Mouse (Mus musculus): ENCODE results near the gene Gm7137.
"Not testable (repeated sequence)": the region's sequence is repeated elsewhere in the genome, so short reads cannot be mapped to it uniquely, and the experiment has no call there.

The Gm7137 gene

DNA sequence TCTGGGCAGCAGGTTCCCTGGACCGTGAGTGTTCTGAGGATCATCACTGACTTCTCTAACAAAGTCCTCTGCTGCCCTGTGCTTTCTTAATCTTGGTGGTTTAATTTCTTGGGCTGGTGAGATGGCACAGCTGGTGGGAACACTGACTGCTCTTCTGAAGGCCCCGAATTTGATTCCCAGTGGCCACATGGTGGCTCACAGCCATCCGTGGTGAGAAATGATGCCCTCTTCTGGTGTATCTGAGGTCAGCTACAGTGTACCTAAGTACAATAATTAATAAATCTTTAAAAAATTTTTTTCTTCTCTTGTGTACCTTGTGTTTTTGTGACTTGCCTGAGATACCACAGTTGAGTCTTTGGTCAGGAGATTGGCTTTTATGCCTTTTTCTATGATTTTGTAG, 35.7 kb downstream of the Gm7137 start:
- DNase-seq (ENCODE audit: low read depth, low spot score) = not testable (repeated sequence)

- DNase-seq (ENCODE audit: low read depth, low spot score) = not testable (repeated sequence)
Measured at GRCm38 (mm10) chr10:77751254-77751653, 36.7 kb downstream of the Gm7137 start, which contains the start of gene Gm9736. Gene Gm9736, minus strand, starts transcription at chr10:77751354.

DNA sequence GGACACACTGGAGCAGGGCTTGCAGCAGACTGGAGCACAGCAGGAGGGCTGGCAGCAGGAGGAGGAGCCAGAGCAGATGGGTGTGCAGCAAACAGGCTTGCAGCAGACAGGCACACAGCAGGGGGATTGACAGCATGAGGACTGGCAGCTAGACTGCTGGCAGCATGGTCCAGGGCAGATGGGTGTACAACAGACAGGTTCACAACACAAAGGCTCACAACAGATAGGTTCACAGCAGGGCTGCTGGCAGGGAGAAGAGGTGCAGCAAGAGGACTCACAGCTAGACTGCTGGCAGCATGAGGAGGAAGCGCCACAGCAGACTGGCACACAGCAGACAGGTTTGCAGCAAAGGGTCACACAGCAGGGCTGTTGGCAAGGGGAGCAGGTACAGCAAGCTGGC, 37.3 kb downstream of the Gm7137 start:
- not testable (repeated sequence) for DNase-seq (ENCODE audit: low read depth, low spot score)

- not testable (repeated sequence) for DNase-seq (ENCODE audit: low read depth, low spot score)
Measured at GRCm38 (mm10) chr10:77741924-77742688, 45.9 kb downstream of the Gm7137 start, which contains the start of gene Gm18596. Gene Gm18596, minus strand, starts transcription at chr10:77742638.

- DNase-seq (ENCODE audit: low read depth, low spot score) = no peak
Measured at GRCm38 (mm10) chr10:77738929-77739328, 49.1 kb downstream of the Gm7137 start.

Data from brain, embryonic 18.5 days (tissue).